Mouse (Mus musculus) intestine, embryonic 16.5 days (tissue): ENCODE data around the gene Lrrn2. TPM values are rescaled to one million over a fixed set of nuclear protein-coding genes. Genes with fewer than 3 reads are reported as not detected.

ENCODE experiments used
- ATAC-seq: fragments of 200-750 bp; cut with Nextera tagmentation; 2 replicates; pipeline ENCODE4 v1.8.0; 2017; ENCODE audit warnings: moderate TSS enrichment, moderate library complexity
- H3K27ac ChIP-seq: fragments of 300-500 bp; sonication (generic); 2 replicates; pipeline ENCODE4 v1.5.1; 2014; ENCODE audit warnings: mild to moderate bottlenecking, low read length
- H3K27me3 ChIP-seq: fragments of 300-500 bp; sonication (generic); replicated peaks from 2 replicates; pipeline ENCODE4 v1.6.1; 2014; ENCODE audit warnings: low read length, control low read depth, mixed read lengths; ENCODE audit not compliant: control insufficient read depth, insufficient read depth
- H3K36me3 ChIP-seq: fragments of 300-500 bp; sonication (generic); 2 replicates; pipeline ENCODE4 v1.6.1; 2014; ENCODE audit warnings: low read length, control low read depth; ENCODE audit not compliant: control insufficient read depth, insufficient read depth
- H3K4me1 ChIP-seq: fragments of 300-500 bp; sonication (generic); 2 replicates; pipeline ENCODE4 v1.6.1; 2014; ENCODE audit warnings: low read length, control low read depth, mixed read lengths; ENCODE audit not compliant: control insufficient read depth, insufficient read depth
- H3K4me2 ChIP-seq: fragments of 300-500 bp; sonication (generic); 2 replicates; pipeline ENCODE4 v1.6.1; 2014; ENCODE audit warnings: low read depth, low read length, control low read depth
- H3K4me3 ChIP-seq: fragments of 300-500 bp; sonication (generic); 2 replicates; pipeline ENCODE4 v1.5.1; 2014; ENCODE audit warnings: mild to moderate bottlenecking, low read length
- H3K9ac ChIP-seq: fragments of 300-500 bp; sonication (generic); 2 replicates; pipeline ENCODE4 v1.6.1; 2014; ENCODE audit warnings: low read depth, low read length
- H3K9me3 ChIP-seq: fragments of 300-500 bp; sonication (generic); 2 replicates; pipeline ENCODE4 v1.6.1; 2016; ENCODE audit warnings: low read length, control low read depth; ENCODE audit not compliant: control insufficient read depth
- WGBS: fragments of 180-500 bp; shearing (Covaris S2); extraction: QIAGEN DNeasy Blood & Tissue Kit; methylation state at CpG from one replicate; pipeline ENCODE4 v1.1.7; 2014; 5-methylcytosine and 5-hydroxymethylcytosine counted together
- polyA plus RNA-seq: library from polyadenylated mRNA; unstranded; fragments of >200 nt; fragmentation: Nextera tagmentation; extraction: Ambion mirVana; gene quantifications from 2 replicates; pipeline ENCODE4 v1.2.1, GENCODE M21; 2015

Gene Lrrn2
- polyA plus RNA-seq, 1 experiment from 2014 or later, result 3.4 TPM

DNA sequence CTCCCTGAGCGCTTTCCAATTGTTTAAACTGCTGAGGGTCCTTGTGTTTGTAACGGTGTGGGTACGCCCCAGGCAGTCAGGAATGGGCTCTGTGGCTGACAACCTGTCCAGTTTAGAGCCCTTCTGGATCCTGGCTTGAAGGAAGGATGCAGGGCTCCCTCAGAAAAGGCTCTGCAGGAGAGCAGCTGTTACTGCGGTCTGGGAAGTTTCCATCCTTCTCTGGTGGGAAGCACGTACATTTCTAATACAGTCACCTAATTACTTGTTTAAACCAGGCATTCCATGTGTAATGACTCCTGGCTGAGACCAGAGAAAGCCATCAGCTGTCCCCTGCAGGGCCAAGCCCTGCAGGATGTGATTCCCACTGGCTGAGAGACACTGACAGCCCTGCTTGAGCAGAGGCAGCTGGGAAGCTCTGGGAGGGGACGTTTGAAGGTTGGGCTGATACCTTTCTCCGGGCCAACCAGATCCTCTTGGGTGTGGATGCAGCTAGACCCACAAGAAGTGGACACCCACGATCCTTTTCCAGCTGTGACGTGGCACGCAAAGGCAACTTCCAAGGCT lies 38.1 kb downstream of the Lrrn2 start:
- Histone ChIP-seq H3K9me3 (no peaks in the 10 kb centered on the region), H3K27ac (no peak overlapping the region), H3K9ac (no peak overlapping the region), H3K27me3 (no peaks in the 10 kb centered on the region), H3K36me3 (no peaks in the 10 kb centered on the region), H3K4me1 (no peaks in the 10 kb centered on the region), H3K4me3 (no peak overlapping the region), H3K4me2 (no peak overlapping the region)
- ATAC-seq, result no peak
- WGBS, result 22% methylated on average over 10 of the region's 10 CpGs

DNA sequence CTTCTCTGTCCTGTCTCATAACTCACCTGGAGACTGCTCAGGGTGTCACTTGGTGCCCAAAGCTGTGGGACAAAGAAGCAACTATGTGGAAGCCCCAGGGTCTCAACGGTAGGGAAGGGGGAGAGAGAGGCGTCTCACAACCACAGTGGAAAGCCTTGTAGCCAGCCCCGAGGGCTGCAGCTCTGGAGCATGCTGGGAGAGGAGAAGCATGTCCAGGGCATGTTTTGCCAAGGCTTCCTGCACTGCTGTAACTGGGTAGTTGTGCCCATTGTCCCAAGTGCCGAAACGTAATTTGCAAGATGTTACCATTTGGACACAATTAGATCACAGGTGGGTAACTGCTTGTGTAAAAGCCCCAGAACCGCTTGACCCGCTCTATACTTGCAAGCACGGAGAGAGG lies 39.2 kb downstream of the Lrrn2 start:
- no peak overlapping the region for H3K9ac ChIP-seq
- H3K9me3 ChIP-seq, result no peaks in the 10 kb centered on the region

DNA sequence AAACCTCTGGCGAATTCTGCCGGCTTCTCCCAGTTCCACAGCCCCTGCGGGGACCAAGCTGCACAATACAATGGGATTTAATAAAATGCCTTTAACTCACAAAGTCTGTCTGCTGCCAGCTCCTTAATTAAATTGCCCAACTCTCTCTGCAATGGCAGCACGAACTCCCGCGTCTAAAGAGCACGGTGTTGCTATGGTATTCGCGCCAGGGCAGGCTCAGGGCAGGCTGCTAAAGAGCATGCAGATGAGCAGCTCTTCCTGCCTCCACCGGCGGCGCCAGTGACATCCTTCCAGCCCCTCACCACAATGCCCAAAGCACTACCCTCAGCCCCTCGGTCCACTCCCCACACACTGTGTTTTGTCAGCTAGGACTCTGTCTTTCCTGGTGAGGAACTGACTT lies 41.0 kb downstream of the Lrrn2 start:
- H3K36me3 ChIP-seq, result no peaks in the 10 kb centered on the region
- WGBS, result 11% methylated on average over 13 of the region's 13 CpGs
- no peaks in the 10 kb centered on the region for H3K4me1 ChIP-seq
- H3K4me3 ChIP-seq, result no peak overlapping the region
- no peak for ATAC-seq
- no peaks in the 10 kb centered on the region for H3K27me3 ChIP-seq
- H3K27ac ChIP-seq, result no peak overlapping the region
- no peak overlapping the region for H3K9ac ChIP-seq
- H3K9me3 ChIP-seq, result no peaks in the 10 kb centered on the region
- H3K4me2 ChIP-seq, result no peak overlapping the region

More for the DNA sequence above, 39.2 kb downstream of the Lrrn2 start:
- H3K36me3 ChIP-seq, result no peaks in the 10 kb centered on the region
- ATAC-seq, result no peak
- H3K4me2 ChIP-seq, result no peak overlapping the region
- 90% methylated on average over 8 of the region's 8 CpGs for WGBS
- no peak overlapping the region for H3K4me3 ChIP-seq
- no peaks in the 10 kb centered on the region for H3K27me3 ChIP-seq
- no peaks in the 10 kb centered on the region for H3K4me1 ChIP-seq
- no peak overlapping the region for H3K27ac ChIP-seq

DNA sequence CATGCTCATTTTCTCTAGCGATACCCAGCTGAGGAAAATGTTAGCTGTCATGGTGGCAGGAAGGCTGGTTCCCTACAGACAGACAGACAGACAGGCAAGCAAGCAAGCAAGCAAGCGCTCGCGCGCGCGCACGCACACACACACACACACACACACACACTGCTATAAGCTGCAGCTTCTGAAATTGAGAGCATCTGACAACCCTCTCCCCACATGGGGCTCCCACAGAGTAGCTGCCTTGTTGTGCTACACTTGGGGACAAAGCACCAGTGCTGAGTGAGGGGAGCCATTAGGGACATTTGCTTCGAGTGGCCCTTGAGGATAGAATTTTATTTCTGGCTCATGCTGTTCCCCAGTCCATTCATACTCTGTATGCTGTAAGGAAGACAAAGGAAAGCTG lies 42.2 kb downstream of the Lrrn2 start:
- 94% methylated on average over 9 of the region's 9 CpGs for WGBS
- Histone ChIP-seq H3K4me1 (no peaks in the 10 kb centered on the region), H3K36me3 (no peaks in the 10 kb centered on the region), H3K9ac (no peak overlapping the region), H3K4me2 (no peak overlapping the region), H3K27me3 (no peaks in the 10 kb centered on the region), H3K27ac (no peak overlapping the region), H3K4me3 (no peak overlapping the region), H3K9me3 (no peaks in the 10 kb centered on the region)
- no peak for ATAC-seq

DNA sequence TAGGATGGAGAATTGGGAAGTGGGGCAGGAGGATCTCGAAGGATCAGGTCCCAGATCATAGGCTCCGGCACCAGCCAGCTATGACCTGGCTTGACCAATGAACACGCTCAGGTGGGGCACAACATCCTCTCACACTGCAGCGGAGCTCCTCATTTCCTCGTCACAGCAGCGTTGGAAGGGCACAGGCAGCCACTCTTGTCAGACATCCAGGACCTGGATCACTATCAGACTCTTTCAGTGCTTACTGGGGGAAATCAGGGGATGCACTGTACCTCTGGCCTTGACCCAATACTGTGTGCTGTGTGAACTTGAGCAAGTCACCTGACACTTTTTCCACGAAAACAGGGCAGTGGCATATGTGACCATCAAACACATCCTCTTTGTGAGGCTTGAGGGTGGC lies 45.2 kb downstream of the Lrrn2 start:
- Histone ChIP-seq H3K27ac (no peak overlapping the region), H3K9ac (no peak overlapping the region), H3K4me2 (no peak overlapping the region), H3K36me3 (no peaks in the 10 kb centered on the region), H3K4me3 (no peak overlapping the region), H3K4me1 (no peaks in the 10 kb centered on the region), H3K27me3 (no peaks in the 10 kb centered on the region; the same call in 1 of the 2 replicates), H3K9me3 (no peaks in the 10 kb centered on the region)
- WGBS, result 77% methylated on average over 7 of the region's 7 CpGs
- no peak for ATAC-seq

DNA sequence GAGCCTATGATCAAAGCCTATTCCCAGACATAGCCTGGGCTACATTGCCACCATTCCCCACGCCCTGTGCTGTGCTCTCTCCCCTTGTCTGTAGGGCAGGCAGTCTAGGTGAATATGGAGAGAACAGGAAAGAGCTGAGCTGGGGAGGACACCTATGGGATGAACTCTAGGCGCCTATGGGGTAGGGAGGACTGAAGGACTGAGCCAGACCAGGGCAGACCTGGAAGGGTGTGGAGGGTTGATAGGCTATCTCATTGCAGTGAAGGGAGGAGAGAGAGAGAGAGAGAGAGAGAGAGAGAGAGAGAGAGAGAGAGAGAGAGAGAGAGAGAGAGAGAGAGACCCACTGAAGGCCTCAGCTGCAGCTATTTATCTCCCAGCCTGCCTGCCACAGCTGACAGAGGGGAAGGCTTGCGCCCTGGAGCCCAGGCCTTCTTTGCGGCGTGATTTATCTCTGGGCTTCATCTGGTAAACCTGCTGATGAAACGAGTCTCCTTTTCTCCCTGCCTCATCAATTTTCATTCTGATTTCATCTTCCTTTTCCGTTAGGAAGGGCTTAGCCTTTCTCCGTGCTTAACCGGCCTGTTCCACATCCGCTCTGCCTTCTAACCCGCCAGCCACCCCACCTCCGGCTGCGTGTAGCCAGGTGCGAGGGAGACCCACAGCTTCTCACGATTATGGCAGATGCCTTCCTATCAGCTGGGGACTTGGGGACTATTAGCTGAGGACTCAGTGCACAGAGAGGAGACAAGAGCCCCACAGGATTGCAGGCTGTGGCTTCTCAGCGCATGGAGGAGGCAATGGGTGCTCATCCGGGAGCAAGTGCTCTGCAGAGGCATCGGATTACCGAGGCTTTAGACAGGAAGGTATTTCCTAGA lies 48.2 kb downstream of the Lrrn2 start:
- Histone ChIP-seq H3K9ac (no peak overlapping the region), H3K4me3 (no peak overlapping the region), H3K4me2 (no peak overlapping the region), H3K27me3 (no peaks in the 10 kb centered on the region; the same call in 1 of the 2 replicates), H3K4me1 (no peaks in the 10 kb centered on the region), H3K9me3 (no peaks in the 10 kb centered on the region), H3K36me3 (no peaks in the 10 kb centered on the region), H3K27ac (no peak overlapping the region)
- 35% methylated on average over 19 of the region's 19 CpGs for WGBS
- ATAC-seq, result no peak

DNA sequence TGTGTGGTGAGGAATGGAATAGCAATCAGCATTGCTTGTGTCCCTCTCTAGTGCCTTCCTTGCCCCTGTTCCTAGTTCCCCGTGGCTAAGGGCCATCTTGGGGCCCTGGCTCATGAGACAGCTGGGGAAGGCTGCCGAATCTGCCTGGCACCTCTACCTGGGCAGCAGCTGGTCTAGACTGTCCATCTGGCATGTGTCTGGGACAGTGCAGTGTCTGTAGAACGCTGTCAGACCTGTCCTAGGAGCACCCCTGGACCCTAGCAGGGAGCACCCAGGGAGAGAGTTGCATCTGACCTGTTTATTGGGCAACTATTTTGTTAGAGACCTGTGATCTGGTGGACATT lies 48.8 kb downstream of the Lrrn2 start:
- 48% methylated on average over 3 of the region's 3 CpGs for WGBS
- Histone ChIP-seq H3K36me3 (no peaks in the 10 kb centered on the region), H3K4me2 (no peak overlapping the region), H3K27me3 (no peaks in the 10 kb centered on the region; the same call in 1 of the 2 replicates), H3K9me3 (no peaks in the 10 kb centered on the region), H3K4me3 (no peak overlapping the region), H3K27ac (no peak overlapping the region), H3K9ac (no peak overlapping the region), H3K4me1 (no peaks in the 10 kb centered on the region)
- no peak for ATAC-seq

DNA sequence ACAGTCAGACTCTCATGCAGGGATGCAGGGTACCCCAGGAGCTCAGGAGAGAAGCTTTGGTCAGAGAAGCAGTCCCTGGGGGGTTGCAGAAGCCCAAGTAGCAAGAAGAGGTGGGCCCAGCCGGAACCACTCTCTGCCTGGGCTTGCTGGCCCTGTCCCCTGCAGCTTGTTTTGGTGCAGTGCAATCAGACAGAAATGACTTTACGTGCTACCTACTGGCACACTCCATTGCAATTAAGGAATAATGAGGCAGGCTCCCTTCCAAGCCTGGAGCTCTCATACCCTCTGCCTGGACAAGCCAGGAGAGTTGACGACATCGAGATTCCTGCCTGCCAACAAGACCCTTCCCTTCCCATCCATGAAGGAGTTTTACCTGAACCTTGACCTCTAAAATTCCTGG lies 50.2 kb downstream of the Lrrn2 start:
- Histone ChIP-seq H3K36me3 (no peaks in the 10 kb centered on the region), H3K9ac (no peak overlapping the region), H3K4me1 (no peaks in the 10 kb centered on the region), H3K4me3 (no peak overlapping the region), H3K27me3 (no peaks in the 10 kb centered on the region; the same call in 1 of the 2 replicates), H3K4me2 (no peak overlapping the region), H3K27ac (no peak overlapping the region), H3K9me3 (no peaks in the 10 kb centered on the region)
- WGBS, result 74% methylated on average over 4 of the region's 4 CpGs
- no peak for ATAC-seq

DNA sequence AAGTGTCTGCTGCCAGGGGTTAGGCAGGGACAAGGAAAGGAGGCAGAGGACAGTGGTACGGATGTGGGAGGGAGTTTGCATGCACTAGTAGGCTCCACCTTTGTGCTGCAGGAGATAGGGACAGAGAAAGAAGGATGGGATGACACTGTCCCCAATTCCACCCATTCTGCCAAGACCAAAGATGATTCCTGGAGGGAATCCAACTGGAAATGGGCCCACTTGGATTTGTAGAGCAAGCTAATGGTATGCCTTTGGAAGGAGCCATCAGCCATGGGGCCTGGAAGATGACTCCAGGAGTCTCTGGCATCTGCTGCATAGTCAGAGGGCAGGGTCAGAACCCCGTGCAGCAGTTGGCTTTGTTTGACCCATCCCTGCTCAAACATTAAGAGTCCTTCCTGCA lies 52.3 kb downstream of the Lrrn2 start:
- no peaks in the 10 kb centered on the region for H3K9me3 ChIP-seq
- H3K27me3 ChIP-seq, result no peaks in the 10 kb centered on the region; the same call in 1 of the 2 replicates
- no peaks in the 10 kb centered on the region for H3K4me1 ChIP-seq
- no peak overlapping the region for H3K4me2 ChIP-seq
- H3K9ac ChIP-seq, result no peak overlapping the region
- no peak overlapping the region for H3K27ac ChIP-seq
- 65% methylated on average over 2 of the region's 2 CpGs for WGBS
- ATAC-seq, result no peak
- no peaks in the 10 kb centered on the region for H3K36me3 ChIP-seq
- no peak overlapping the region for H3K4me3 ChIP-seq
